Mouse (Mus musculus): ENCODE data around the gene Abcc10. TPM values are rescaled to one million over a fixed set of nuclear protein-coding genes. Genes with fewer than 3 reads are reported as not detected.

Gene Abcc10
- polyA plus RNA-seq, 1 experiment from 2014 or later = 5.4 TPM

- Histone ChIP-seq H3K4me3 (ENCODE audit: low read depth, low read length) (peak within 1 kb of the TSS; percentile 43), H3K9me3 (ENCODE audit: control insufficient read depth, low read length) (no peaks in the 10 kb centered on the region), H3K9ac (ENCODE audit: low read length) (peak within 1 kb of the TSS; percentile 52), H3K4me1 (replicated peaks; ENCODE audit: control insufficient read depth, insufficient read depth, low read length) (peaks cover 19% of the 10 kb centered on the region), H3K27me3 (replicated peaks; ENCODE audit: control insufficient read depth, insufficient read depth, low read length) (no peaks in the 10 kb centered on the region), H3K4me2 (ENCODE audit: low read length) (peak within 1 kb of the TSS; percentile 91), H3K27ac (ENCODE audit: low read depth) (peak within 1 kb of the TSS; percentile 60), H3K36me3 (ENCODE audit: control insufficient read depth, insufficient read depth, low read length) (peaks cover 29% of the 10 kb centered on the region)
- 1% methylated on average over 37 of the region's 37 CpGs for WGBS
- DNase-seq (ENCODE audit: low spot score) (peak; percentile 96), ATAC-seq (replicated peaks; ENCODE audit: low FRiP score, low TSS enrichment, low read depth) (peak; percentile 97)
These were observed 45.5 kb downstream of the Abcc10 start, which contains the start of gene Tjap1 for GRCm38 (mm10) chr17:46282483-46283123. Gene Tjap1 (minus strand): TSS chr17:46283026.

- H3K4me1 ChIP-seq (replicated peaks; ENCODE audit: control insufficient read depth, insufficient read depth, low read length) = peaks cover 12% of the 10 kb centered on the region
- H3K4me3 ChIP-seq (ENCODE audit: low read depth, low read length) = no peak overlapping the region
- H3K36me3 ChIP-seq (ENCODE audit: control insufficient read depth, insufficient read depth, low read length) = peaks cover 47% of the 10 kb centered on the region
- H3K27me3 ChIP-seq (replicated peaks; ENCODE audit: control insufficient read depth, insufficient read depth, low read length) = no peaks in the 10 kb centered on the region
- no peaks in the 10 kb centered on the region for H3K9me3 ChIP-seq (ENCODE audit: control insufficient read depth, low read length)
- no peak overlapping the region for H3K27ac ChIP-seq (ENCODE audit: low read depth)
- no peak for DNase-seq (ENCODE audit: low spot score)
- H3K4me2 ChIP-seq (ENCODE audit: low read length) = no peak overlapping the region
- ATAC-seq (replicated peaks; ENCODE audit: low FRiP score, low TSS enrichment, low read depth) = no peak
- WGBS = 89% methylated on average over 12 of the region's 12 CpGs
- H3K9ac ChIP-seq (ENCODE audit: low read length) = no peak overlapping the region
These were observed 50.0 kb downstream of the Abcc10 start for GRCm38 (mm10) chr17:46278011-46278765.

GRCm38 (mm10) chr17:46277586-46277985 is 50.6 kb downstream of the Abcc10 start:
- peaks cover 50% of the 10 kb centered on the region for H3K36me3 ChIP-seq (ENCODE audit: control insufficient read depth, insufficient read depth, low read length)
- no peak overlapping the region for H3K4me3 ChIP-seq (ENCODE audit: low read depth, low read length)
- H3K9ac ChIP-seq (ENCODE audit: low read length) = no peak overlapping the region
- H3K4me1 ChIP-seq (replicated peaks; ENCODE audit: control insufficient read depth, insufficient read depth, low read length) = peaks cover 12% of the 10 kb centered on the region
- no peak overlapping the region for H3K4me2 ChIP-seq (ENCODE audit: low read length)
- H3K27ac ChIP-seq (ENCODE audit: low read depth) = no peak overlapping the region
- no peaks in the 10 kb centered on the region for H3K9me3 ChIP-seq (ENCODE audit: control insufficient read depth, low read length)
- ATAC-seq (replicated peaks; ENCODE audit: low FRiP score, low TSS enrichment, low read depth) (no peak), DNase-seq (ENCODE audit: low spot score) (no peak)
- WGBS = 63% methylated on average over 4 of the region's 4 CpGs
- H3K27me3 ChIP-seq (replicated peaks; ENCODE audit: control insufficient read depth, insufficient read depth, low read length) = no peaks in the 10 kb centered on the region

- ATAC-seq (replicated peaks; ENCODE audit: low FRiP score, low TSS enrichment, low read depth) = no peak
- Histone ChIP-seq H3K9me3 (ENCODE audit: control insufficient read depth, low read length) (no peaks in the 10 kb centered on the region), H3K36me3 (ENCODE audit: control insufficient read depth, insufficient read depth, low read length) (peaks cover 63% of the 10 kb centered on the region), H3K27ac (ENCODE audit: low read depth) (no peak overlapping the region), H3K4me3 (ENCODE audit: low read depth, low read length) (no peak overlapping the region), H3K27me3 (replicated peaks; ENCODE audit: control insufficient read depth, insufficient read depth, low read length) (no peaks in the 10 kb centered on the region), H3K4me1 (replicated peaks; ENCODE audit: control insufficient read depth, insufficient read depth, low read length) (no peaks in the 10 kb centered on the region), H3K4me2 (ENCODE audit: low read length) (no peak overlapping the region), H3K9ac (ENCODE audit: low read length) (no peak overlapping the region)
- no peak for DNase-seq (ENCODE audit: low spot score)
- WGBS = 85% methylated on average over 10 of the region's 10 CpGs
These were observed 52.6 kb downstream of the Abcc10 start for GRCm38 (mm10) chr17:46275506-46275905.

- no peaks in the 10 kb centered on the region for H3K4me1 ChIP-seq (replicated peaks; ENCODE audit: control insufficient read depth, insufficient read depth, low read length)
- no peaks in the 10 kb centered on the region for H3K27me3 ChIP-seq (replicated peaks; ENCODE audit: control insufficient read depth, insufficient read depth, low read length)
- no peak for ATAC-seq (replicated peaks; ENCODE audit: low FRiP score, low TSS enrichment, low read depth)
- H3K27ac ChIP-seq (ENCODE audit: low read depth) = no peak overlapping the region
- H3K36me3 ChIP-seq (ENCODE audit: control insufficient read depth, insufficient read depth, low read length) = peaks cover 64% of the 10 kb centered on the region
- DNase-seq (ENCODE audit: low spot score) = no peak
- H3K9ac ChIP-seq (ENCODE audit: low read length) = no peak overlapping the region
- 92% methylated on average over 6 of the region's 6 CpGs for WGBS
- no peak overlapping the region for H3K4me2 ChIP-seq (ENCODE audit: low read length)
- no peak overlapping the region for H3K4me3 ChIP-seq (ENCODE audit: low read depth, low read length)
- H3K9me3 ChIP-seq (ENCODE audit: control insufficient read depth, low read length) = no peaks in the 10 kb centered on the region
These were observed 53.1 kb downstream of the Abcc10 start for GRCm38 (mm10) chr17:46275034-46275433.

- Histone ChIP-seq H3K27me3 (replicated peaks; ENCODE audit: control insufficient read depth, insufficient read depth, low read length) (no peaks in the 10 kb centered on the region), H3K4me2 (ENCODE audit: low read length) (no peak overlapping the region), H3K4me3 (ENCODE audit: low read depth, low read length) (no peak overlapping the region), H3K4me1 (replicated peaks; ENCODE audit: control insufficient read depth, insufficient read depth, low read length) (no peaks in the 10 kb centered on the region), H3K9me3 (ENCODE audit: control insufficient read depth, low read length) (no peaks in the 10 kb centered on the region), H3K36me3 (ENCODE audit: control insufficient read depth, insufficient read depth, low read length) (peaks cover 65% of the 10 kb centered on the region), H3K9ac (ENCODE audit: low read length) (no peak overlapping the region), H3K27ac (ENCODE audit: low read depth) (no peak overlapping the region)
- 78% methylated on average over 6 of the region's 6 CpGs for WGBS
- DNase-seq (ENCODE audit: low spot score) (no peak), ATAC-seq (replicated peaks; ENCODE audit: low FRiP score, low TSS enrichment, low read depth) (no peak)
These were observed 53.7 kb downstream of the Abcc10 start for GRCm38 (mm10) chr17:46274465-46274864.

GRCm38 (mm10) chr17:46273803-46274236 is 54.3 kb downstream of the Abcc10 start:
- H3K27ac ChIP-seq (ENCODE audit: low read depth) = no peak overlapping the region
- no peaks in the 10 kb centered on the region for H3K27me3 ChIP-seq (replicated peaks; ENCODE audit: control insufficient read depth, insufficient read depth, low read length)
- no peaks in the 10 kb centered on the region for H3K9me3 ChIP-seq (ENCODE audit: control insufficient read depth, low read length)
- DNase-seq (ENCODE audit: low spot score) = no peak
- H3K4me3 ChIP-seq (ENCODE audit: low read depth, low read length) = no peak overlapping the region
- no peaks in the 10 kb centered on the region for H3K4me1 ChIP-seq (replicated peaks; ENCODE audit: control insufficient read depth, insufficient read depth, low read length)
- no peak overlapping the region for H3K9ac ChIP-seq (ENCODE audit: low read length)
- 83% methylated on average over 1 of the region's 1 CpGs for WGBS
- ATAC-seq (replicated peaks; ENCODE audit: low FRiP score, low TSS enrichment, low read depth) = no peak
- H3K36me3 ChIP-seq (ENCODE audit: control insufficient read depth, insufficient read depth, low read length) = peaks cover 63% of the 10 kb centered on the region
- no peak overlapping the region for H3K4me2 ChIP-seq (ENCODE audit: low read length)

GRCm38 (mm10) chr17:46272675-46273074 is 55.5 kb downstream of the Abcc10 start:
- no peaks in the 10 kb centered on the region for H3K4me1 ChIP-seq (replicated peaks; ENCODE audit: control insufficient read depth, insufficient read depth, low read length)
- DNase-seq (ENCODE audit: low spot score) = no peak
- H3K4me2 ChIP-seq (ENCODE audit: low read length) = no peak overlapping the region
- no peaks in the 10 kb centered on the region for H3K27me3 ChIP-seq (replicated peaks; ENCODE audit: control insufficient read depth, insufficient read depth, low read length)
- no peak overlapping the region for H3K9ac ChIP-seq (ENCODE audit: low read length)
- H3K27ac ChIP-seq (ENCODE audit: low read depth) = no peak overlapping the region
- no peaks in the 10 kb centered on the region for H3K9me3 ChIP-seq (ENCODE audit: control insufficient read depth, low read length)
- no peak overlapping the region for H3K4me3 ChIP-seq (ENCODE audit: low read depth, low read length)
- 90% methylated on average over 5 of the region's 5 CpGs for WGBS
- no peak for ATAC-seq (replicated peaks; ENCODE audit: low FRiP score, low TSS enrichment, low read depth)
- H3K36me3 ChIP-seq (ENCODE audit: control insufficient read depth, insufficient read depth, low read length) = peaks cover 54% of the 10 kb centered on the region
